Mouse (Mus musculus): ENCODE results near the gene Josd2.

GRCm38 (mm10) chr7:44441648-44442109 lies 26.1 kb upstream of the Josd2 start:
- TF ChIP-seq CTCF (IDR thresholded peaks at IDR 0.05; ENCODE audit: low read depth, low read length) (no peak), GATA1 (IDR thresholded peaks at IDR 0.05; ENCODE audit: borderline replicate concordance, low read length) (no peak), GATA2 (IDR thresholded peaks at IDR 0.05; ENCODE audit: borderline replicate concordance, low read depth, low read length) (no peak), POLR2AphosphoS5 (IDR thresholded peaks at IDR 0.05; ENCODE audit: insufficient replicate concordance, low read depth, low read length) (no peak), TAL1 (conservative IDR thresholded peaks at IDR 0.05; ENCODE audit: low read depth, low read length) (no peak)

All from G1E (cell line).